Mouse (Mus musculus): ENCODE results near the gene Mdc1.

DNA sequence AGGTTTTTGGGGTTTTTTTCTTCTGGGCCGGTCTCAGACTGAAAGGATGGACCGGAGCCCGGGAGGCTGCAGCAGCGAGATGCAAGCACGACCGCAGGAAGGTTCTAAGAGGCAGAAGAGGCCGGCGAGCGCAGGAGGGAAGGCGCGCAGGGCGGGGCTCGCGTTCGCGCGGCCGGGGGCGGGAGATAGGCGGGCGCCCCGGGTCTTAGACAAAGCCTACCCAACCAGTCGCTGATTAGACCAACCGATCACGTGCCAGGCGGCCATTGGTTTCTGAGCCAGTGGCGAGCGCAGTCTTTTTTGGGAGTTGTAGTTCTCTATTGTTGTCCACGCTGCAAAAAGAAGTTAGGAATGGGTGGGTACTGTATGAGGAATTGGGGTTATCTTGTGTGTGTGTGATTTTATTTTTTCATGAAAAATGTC lies 3.2 kb upstream of the Mdc1 start, which contains the start of gene Tubb5:
- TF ChIP-seq POLR2A (IDR thresholded peaks at IDR 0.05; ENCODE audit: borderline replicate concordance, insufficient read depth, low read length) (peak; percentile 95), CTCF (IDR thresholded peaks at IDR 0.05; ENCODE audit: borderline replicate concordance, insufficient read depth, low read depth, low read length) (no peak)

Measured in cerebellum, adult 2 months (tissue).